Mouse (Mus musculus): Measurements from ENCODE around the gene Gm10518.
"Not testable (repeated sequence)": the region's sequence is repeated elsewhere in the genome, so short reads cannot be mapped to it uniquely, and the experiment has no call there.

The Gm10518 gene

GRCm38 (mm10) chr1:179802610-179803512 lies at the start of gene Gm10518:
Gm10518 (plus strand) TSS chr1:179803376.
- peak; percentile 76 for DNase-seq (ENCODE audit: low read depth, low spot score)

GRCm38 (mm10) chr1:179756477-179756876 lies 46.7 kb upstream of the Gm10518 start:
- DNase-seq (ENCODE audit: low read depth, low spot score) = no peak

- DNase-seq (ENCODE audit: low read depth, low spot score) = no peak
These were observed 43.1 kb upstream of the Gm10518 start for GRCm38 (mm10) chr1:179760086-179760485.

GRCm38 (mm10) chr1:179760553-179760952 lies 42.6 kb upstream of the Gm10518 start:
- DNase-seq (ENCODE audit: low read depth, low spot score) = no peak

GRCm38 (mm10) chr1:179776831-179777230 lies 26.3 kb upstream of the Gm10518 start:
- no peak for DNase-seq (ENCODE audit: low read depth, low spot score)

GRCm38 (mm10) chr1:179784098-179784497 lies 19.1 kb upstream of the Gm10518 start:
- no peak for DNase-seq (ENCODE audit: low read depth, low spot score)

GRCm38 (mm10) chr1:179785502-179785901 lies 17.7 kb upstream of the Gm10518 start:
- DNase-seq (ENCODE audit: low read depth, low spot score) = peak; percentile 50

- peak; percentile 54 for DNase-seq (ENCODE audit: low read depth, low spot score)
These were observed 15.9 kb upstream of the Gm10518 start for GRCm38 (mm10) chr1:179787281-179787680.

GRCm38 (mm10) chr1:179798794-179799193 lies 4.4 kb upstream of the Gm10518 start:
- DNase-seq (ENCODE audit: low read depth, low spot score) = peak; percentile 42

- DNase-seq (ENCODE audit: low read depth, low spot score) = peak; percentile 96
These were observed 450 bp downstream of the Gm10518 start, which contains the start of gene Ahctf1 for GRCm38 (mm10) chr1:179803513-179804139. Ahctf1 (minus strand) TSS chr1:179803680.

GRCm38 (mm10) chr1:179804140-179804881 lies 1.1 kb downstream of the Gm10518 start:
- DNase-seq (ENCODE audit: low read depth, low spot score) = no peak

- no peak for DNase-seq (ENCODE audit: low read depth, low spot score)
These were observed 2.6 kb downstream of the Gm10518 start for GRCm38 (mm10) chr1:179805751-179806150.

GRCm38 (mm10) chr1:179807468-179807867 lies 4.3 kb downstream of the Gm10518 start:
- DNase-seq (ENCODE audit: low read depth, low spot score) = no peak

- no peak for DNase-seq (ENCODE audit: low read depth, low spot score)
These were observed 5.1 kb downstream of the Gm10518 start for GRCm38 (mm10) chr1:179808300-179808699.

- no peak for DNase-seq (ENCODE audit: low read depth, low spot score)
These were observed 10.2 kb downstream of the Gm10518 start for GRCm38 (mm10) chr1:179813385-179813784.

GRCm38 (mm10) chr1:179814616-179815015 lies 11.4 kb downstream of the Gm10518 start:
- DNase-seq (ENCODE audit: low read depth, low spot score) = no peak

- not testable (repeated sequence) for DNase-seq (ENCODE audit: low read depth, low spot score)
These were observed 15.5 kb downstream of the Gm10518 start for GRCm38 (mm10) chr1:179818490-179819278.

- DNase-seq (ENCODE audit: low read depth, low spot score) = no peak
These were observed 21.4 kb downstream of the Gm10518 start for GRCm38 (mm10) chr1:179824549-179824948.

GRCm38 (mm10) chr1:179828051-179828450 lies 24.9 kb downstream of the Gm10518 start:
- no peak for DNase-seq (ENCODE audit: low read depth, low spot score)

- peak; percentile 43 for DNase-seq (ENCODE audit: low read depth, low spot score)
These were observed 25.7 kb downstream of the Gm10518 start for GRCm38 (mm10) chr1:179828900-179829299.

- DNase-seq (ENCODE audit: low read depth, low spot score) = peak; percentile 89
These were observed 29.6 kb downstream of the Gm10518 start for GRCm38 (mm10) chr1:179832710-179833240.

All from A20 (cell line).